Mouse (Mus musculus) testis, adult 2 months (tissue): ENCODE results near the gene Ak4. TPM values are rescaled to one million over a fixed set of nuclear protein-coding genes. Genes with fewer than 3 reads are reported as not detected.
"Not testable (repeated sequence)": the region's sequence is repeated elsewhere in the genome, so short reads cannot be mapped to it uniquely, and the experiment has no call there.

Experiments used
- H3K27ac ChIP-seq: fragments of 200-500 bp; 2 replicates; pipeline ENCODE4 v1.5.1; 2012; ENCODE audit warnings: low read depth, low read length; ENCODE audit not compliant: control insufficient read depth, insufficient read depth
- H3K27me3 ChIP-seq: fragments of 200-500 bp; 2 replicates; pipeline ENCODE4 v1.6.1; 2012; ENCODE audit warnings: mild to moderate bottlenecking, low read length, moderate library complexity; ENCODE audit not compliant: control insufficient read depth, insufficient read depth
- H3K36me3 ChIP-seq: fragments of 200-500 bp; 2 replicates; pipeline ENCODE4 v1.6.1; 2012; ENCODE audit warnings: mild to moderate bottlenecking, low read length; ENCODE audit not compliant: control insufficient read depth, insufficient read depth
- H3K4me1 ChIP-seq: fragments of 200-500 bp; 2 replicates; pipeline ENCODE4 v1.6.1; 2012; ENCODE audit warnings: low read length; ENCODE audit not compliant: control insufficient read depth, insufficient read depth
- H3K4me3 ChIP-seq: fragments of 200-500 bp; 2 replicates; pipeline ENCODE4 v1.5.1; 2012; ENCODE audit warnings: low read depth, mild to moderate bottlenecking, low read length, moderate library complexity, mixed read lengths; ENCODE audit not compliant: control insufficient read depth
- CTCF ChIP-seq: fragments of 200-500 bp; IDR thresholded peaks from 2 replicates; pipeline ENCODE4 v1.5.1; 2012; ENCODE audit warnings: low read depth, mild to moderate bottlenecking, inconsistent platforms, low read length, moderate library complexity; ENCODE audit not compliant: control insufficient read depth, insufficient read depth, insufficient replicate concordance
- POLR2A ChIP-seq: fragments of 200-500 bp; IDR thresholded peaks from 2 replicates; pipeline ENCODE4 v1.6.1; 2012; ENCODE audit warnings: low read depth, mild to moderate bottlenecking, inconsistent platforms, low read length, moderate library complexity; ENCODE audit not compliant: control insufficient read depth
- polyA plus RNA-seq: library from polyadenylated mRNA; depleted of rRNA; stranded (reverse); fragments of >200 nt; gene quantifications from 2 replicates; pipeline ENCODE4 v1.2.3, GENCODE M21; 2012

The Ak4 gene
- polyA plus RNA-seq, 1 experiment = 4.2 TPM

GRCm38 (mm10) chr4:101438271-101438670 is 19.2 kb downstream of the Ak4 start:
- H3K4me1 ChIP-seq = no peaks in the 10 kb centered on the region; the same call in 1 of the 2 replicates
- TF ChIP-seq CTCF = no peak
- no peak for TF ChIP-seq POLR2A

GRCm38 (mm10) chr4:101439738-101440389 is 20.8 kb downstream of the Ak4 start:
- Histone ChIP-seq H3K27me3 (no peaks in the 10 kb centered on the region), H3K4me3 (no peak overlapping the region), H3K4me1 (no peaks in the 10 kb centered on the region; the same call in 1 of the 2 replicates), H3K27ac (no peak overlapping the region), H3K36me3 (no peaks in the 10 kb centered on the region)
- TF ChIP-seq POLR2A (no peak), CTCF (no peak)

More at GRCm38 (mm10) chr4:101438271-101438670, 19.2 kb downstream of the Ak4 start:
- H3K4me3 ChIP-seq = no peak overlapping the region
- H3K27ac ChIP-seq = no peak overlapping the region
- H3K36me3 ChIP-seq = no peaks in the 10 kb centered on the region
- H3K27me3 ChIP-seq = no peaks in the 10 kb centered on the region

GRCm38 (mm10) chr4:101442791-101443190 is 23.7 kb downstream of the Ak4 start:
- TF ChIP-seq CTCF = no peak
- H3K4me1 ChIP-seq = no peaks in the 10 kb centered on the region; the same call in 1 of the 2 replicates
- no peaks in the 10 kb centered on the region for H3K27me3 ChIP-seq
- no peak overlapping the region for H3K27ac ChIP-seq
- H3K36me3 ChIP-seq = no peaks in the 10 kb centered on the region
- H3K4me3 ChIP-seq = peak overlapping the region; percentile 52; the same call in 1 of the 2 replicates

- no peaks in the 10 kb centered on the region for H3K27me3 ChIP-seq
- H3K4me1 ChIP-seq = no peaks in the 10 kb centered on the region; the same call in 1 of the 2 replicates
- H3K36me3 ChIP-seq = no peaks in the 10 kb centered on the region
- H3K4me3 ChIP-seq = no peak overlapping the region
- TF ChIP-seq CTCF = no peak
- no peak for TF ChIP-seq POLR2A
- no peak overlapping the region for H3K27ac ChIP-seq
Observed at GRCm38 (mm10) chr4:101443419-101443991, 24.4 kb downstream of the Ak4 start.

- TF ChIP-seq CTCF (no peak), POLR2A (no peak)
- no peaks in the 10 kb centered on the region for H3K36me3 ChIP-seq
- no peak overlapping the region for H3K4me3 ChIP-seq
- no peaks in the 10 kb centered on the region for H3K4me1 ChIP-seq
- no peak overlapping the region for H3K27ac ChIP-seq
- no peaks in the 10 kb centered on the region for H3K27me3 ChIP-seq
Observed at GRCm38 (mm10) chr4:101445660-101446059, 26.6 kb downstream of the Ak4 start.

GRCm38 (mm10) chr4:101446606-101447005 is 27.5 kb downstream of the Ak4 start:
- H3K27me3 ChIP-seq, H3K27ac ChIP-seq, H3K4me1 ChIP-seq, H3K36me3 ChIP-seq, H3K4me3 ChIP-seq: not testable (repeated sequence)

GRCm38 (mm10) chr4:101448701-101449100 is 29.6 kb downstream of the Ak4 start:
- no peak for TF ChIP-seq POLR2A
- TF ChIP-seq CTCF = no peak
- Histone ChIP-seq H3K36me3 (no peaks in the 10 kb centered on the region), H3K4me1 (no peaks in the 10 kb centered on the region; the same call in 1 of the 2 replicates), H3K27me3 (no peaks in the 10 kb centered on the region), H3K4me3 (no peak overlapping the region), H3K27ac (no peak overlapping the region)
